Comparison of ENCODE assay signal across 1 mouse cellular context in the genomic region with DNA sequence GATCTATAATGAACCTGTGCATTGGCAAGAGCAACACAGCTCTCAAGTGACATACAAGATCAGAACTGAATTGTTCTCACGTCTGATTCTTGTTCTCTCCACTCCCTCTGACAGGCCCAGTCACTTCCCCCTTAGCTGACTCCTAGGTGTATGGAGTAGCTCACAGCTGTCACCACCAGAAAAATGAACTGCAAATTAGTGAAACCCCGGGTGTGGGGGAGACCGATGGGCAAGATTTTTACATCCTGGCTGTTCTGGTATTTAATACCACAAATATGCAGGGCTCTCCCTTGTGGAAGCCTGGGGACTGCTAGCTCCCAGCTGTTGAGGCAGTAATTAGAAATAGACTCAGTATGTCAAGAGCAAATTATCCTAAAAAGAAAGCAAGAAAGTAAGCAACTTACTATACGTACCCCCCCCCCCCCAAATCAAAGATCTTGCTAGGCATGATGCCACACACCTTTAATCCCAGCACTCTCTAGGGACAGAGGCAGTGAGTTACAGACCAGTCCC.
TF ChIP-seq lines count a peak whose summit lies in the region.

No protein-coding gene starts in this region.

TF ChIP-seq in CH12.LX, 34 proteins besides CTCF, POLR2A, EP300 and RAD21:
- TF ChIP-seq SMC3 (IDR thresholded peaks at IDR 0.05; ENCODE audit: low read depth, low read length) (no peak), TCF12 (IDR thresholded peaks at IDR 0.05; ENCODE audit: low read depth, low read length) (no peak), ZMIZ1 (IDR thresholded peaks at IDR 0.05; ENCODE audit: low read depth, low read length) (no peak), UBTF (IDR thresholded peaks at IDR 0.05; ENCODE audit: low read depth, low read length) (no peak), POLR2AphosphoS2 (IDR thresholded peaks at IDR 0.05; ENCODE audit: low read depth, low read length) (no peak), MXI1 (IDR thresholded peaks at IDR 0.05; ENCODE audit: low read depth, low read length) (no peak), GABPA (IDR thresholded peaks at IDR 0.05; ENCODE audit: insufficient replicate concordance, low read depth, low read length) (no peak), USF2 (conservative IDR thresholded peaks at IDR 0.05; ENCODE audit: low read depth, low read length) (no peak), NELFE (IDR thresholded peaks at IDR 0.05; ENCODE audit: low read depth, low read length) (no peak), USF1 (IDR thresholded peaks at IDR 0.05; ENCODE audit: low read depth, low read length) (no peak), ZKSCAN1 (IDR thresholded peaks at IDR 0.05; ENCODE audit: borderline replicate concordance, low read depth, low read length) (no peak), MEF2A (IDR thresholded peaks at IDR 0.05; ENCODE audit: borderline replicate concordance, low read depth, low read length) (no peak), NRF1 (IDR thresholded peaks at IDR 0.05; ENCODE audit: low read depth, low read length) (no peak), CHD1 (IDR thresholded peaks at IDR 0.05; ENCODE audit: low read depth, low read length) (no peak), MAZ (IDR thresholded peaks at IDR 0.05; ENCODE audit: low read depth, low read length) (no peak), ELF1 (IDR thresholded peaks at IDR 0.05; ENCODE audit: low read depth, low read length) (no peak)
